Mouse (Mus musculus) WW6 (cell line): ENCODE measurements at regions not wholly inside any gene's neighbourhood (a gene's known extent, or its start where the extent isn't known, plus 50 kb on each side); places are given as distances from the start of the nearest gene placed in this dataset.

Source experiments
- DNase-seq: peaks from one replicate; pipeline ENCODE4 v3.0.0-alpha.2; 2013; ENCODE audit warnings: low read depth, low spot score

GRCm38 (mm10) chr7:135986021-135986420 lies 269.9 kb upstream of the Mki67 start:
- DNase-seq: no peak

GRCm38 (mm10) chr7:135990321-135990720 lies 274.2 kb upstream of the Mki67 start:
- no peak for DNase-seq

- DNase-seq: no peak
Observed at GRCm38 (mm10) chr7:135996896-135997295, 280.7 kb upstream of the Mki67 start.

- no peak for DNase-seq
Observed at GRCm38 (mm10) chr7:135997640-135998039, 281.5 kb upstream of the Mki67 start.

GRCm38 (mm10) chr7:136002382-136002781 lies 286.2 kb upstream of the Mki67 start:
- no peak for DNase-seq

- DNase-seq: no peak
Observed at GRCm38 (mm10) chr7:136003291-136003690, 287.1 kb upstream of the Mki67 start.

- DNase-seq: no peak
Observed at GRCm38 (mm10) chr7:136007796-136008455, 291.8 kb upstream of the Mki67 start.

GRCm38 (mm10) chr7:136008486-136008885 lies 292.3 kb upstream of the Mki67 start:
- no peak for DNase-seq

GRCm38 (mm10) chr7:136010013-136010412 lies 293.9 kb upstream of the Mki67 start:
- DNase-seq: peak; percentile 42

- DNase-seq: no peak
Observed at GRCm38 (mm10) chr7:136014706-136015105, 298.5 kb upstream of the Mki67 start.

GRCm38 (mm10) chr7:136016918-136017317 lies 300.8 kb upstream of the Mki67 start:
- DNase-seq: no peak

GRCm38 (mm10) chr7:136020577-136020976 lies 304.4 kb upstream of the Mki67 start:
- DNase-seq: no peak

GRCm38 (mm10) chr7:136021071-136021470 lies 304.9 kb upstream of the Mki67 start:
- DNase-seq: no peak

GRCm38 (mm10) chr7:136022781-136023448 lies 306.8 kb upstream of the Mki67 start:
- DNase-seq: no peak

- no peak for DNase-seq
Observed at GRCm38 (mm10) chr7:136026451-136026850, 310.3 kb upstream of the Mki67 start.

- no peak for DNase-seq
Observed at GRCm38 (mm10) chr7:136032026-136032425, 315.9 kb upstream of the Mki67 start.

- no peak for DNase-seq
Observed at GRCm38 (mm10) chr7:136033536-136033935, 317.4 kb upstream of the Mki67 start.

- no peak for DNase-seq
Observed at GRCm38 (mm10) chr7:136035735-136036134, 319.6 kb upstream of the Mki67 start.

- DNase-seq: no peak
Observed at GRCm38 (mm10) chr7:136038072-136038471, 321.9 kb upstream of the Mki67 start.

- DNase-seq: no peak
Observed at GRCm38 (mm10) chr7:136038906-136039305, 322.7 kb upstream of the Mki67 start.

GRCm38 (mm10) chr7:136041921-136042320 lies 325.8 kb upstream of the Mki67 start:
- DNase-seq: no peak

GRCm38 (mm10) chr7:136046645-136047363 lies 330.6 kb upstream of the Mki67 start:
- no peak for DNase-seq
